Mouse (Mus musculus) kidney, adult 2 months (tissue): Measurements from ENCODE around the gene Olfr374. TPM values are rescaled to one million over a fixed set of nuclear protein-coding genes. Genes with fewer than 3 reads are reported as not detected.

Experiments
- DNase-seq: peaks from one replicate; pipeline ENCODE4 v3.0.0; 2021
- H3K27ac ChIP-seq: fragments of 200-500 bp; 2 replicates; pipeline ENCODE4 v1.5.1; 2012; ENCODE audit warnings: low read depth, low read length, control low read depth, inconsistent platforms; ENCODE audit not compliant: insufficient read depth
- H3K27me3 ChIP-seq: fragments of 200-500 bp; replicated peaks from 2 replicates; pipeline ENCODE4 v1.6.1; 2012; ENCODE audit warnings: mild to moderate bottlenecking, moderate library complexity, low read length, inconsistent platforms; ENCODE audit not compliant: control insufficient read depth, insufficient read depth
- H3K36me3 ChIP-seq: fragments of 200-500 bp; 2 replicates; pipeline ENCODE4 v1.6.1; 2012; ENCODE audit warnings: mild to moderate bottlenecking, moderate library complexity, low read length, inconsistent platforms; ENCODE audit not compliant: control insufficient read depth, insufficient read depth
- H3K4me1 ChIP-seq: fragments of 200-500 bp; 2 replicates; pipeline ENCODE4 v1.6.1; 2011; ENCODE audit warnings: low read length; ENCODE audit not compliant: control insufficient read depth, insufficient read depth
- H3K4me3 ChIP-seq: fragments of 200-500 bp; 2 replicates; pipeline ENCODE4 v1.5.1; 2011; ENCODE audit warnings: mild to moderate bottlenecking, low read depth, low read length, control low read depth; ENCODE audit not compliant: insufficient read depth
- CTCF ChIP-seq: fragments of 200-500 bp; conservative IDR thresholded peaks from 2 replicates; pipeline ENCODE4 v1.5.1; 2011; ENCODE audit warnings: low read depth, mild to moderate bottlenecking, control low read depth, low read length, moderate library complexity, mixed read lengths; ENCODE audit not compliant: insufficient read depth, insufficient read length
- POLR2A ChIP-seq: fragments of 200-500 bp; IDR thresholded peaks from one replicate; pipeline ENCODE4 v1.6.1; 2011; ENCODE audit warnings: low read depth, low read length, control low read depth
- WGBS: fragments of 180-500 bp; shearing (Covaris S2); methylation state at CpG from one replicate; pipeline ENCODE4 v1.1.7; 2018; 5-methylcytosine and 5-hydroxymethylcytosine counted together
- polyA plus RNA-seq: library from polyadenylated mRNA; depleted of rRNA; stranded (reverse); fragments of >200 nt; gene quantifications from 2 replicates; pipeline ENCODE4 v1.2.3, GENCODE M21; 2012

The Olfr374 gene
- polyA plus RNA-seq, 1 experiment, result not detected

DNA sequence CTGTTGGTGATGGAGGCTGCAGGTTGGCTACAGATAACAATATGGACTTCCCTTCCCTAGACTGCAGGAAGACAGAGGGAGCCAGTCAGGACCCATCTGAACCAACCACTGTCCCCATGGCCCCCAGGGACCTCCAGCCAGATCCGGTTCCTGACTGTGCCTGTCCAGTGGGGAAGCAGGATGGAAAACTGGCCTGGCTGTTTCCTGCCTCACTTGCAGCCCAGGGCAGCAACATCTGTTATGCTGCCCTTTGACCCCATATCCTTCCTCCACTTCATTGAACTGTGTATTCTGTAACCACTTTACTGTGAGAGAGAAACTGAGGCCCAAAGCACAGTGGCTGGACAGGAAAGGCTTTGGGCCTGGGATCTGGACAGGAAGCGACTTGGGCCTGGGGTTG lies 24.4 kb downstream of the Olfr374 start:
- H3K4me3 ChIP-seq, result no peak overlapping the region
- peak; percentile 76 for DNase-seq
- no peaks in the 10 kb centered on the region for H3K27me3 ChIP-seq
- no peaks in the 10 kb centered on the region for H3K36me3 ChIP-seq
- WGBS, result 75% methylated on average over 2 of the region's 2 CpGs
- no peaks in the 10 kb centered on the region; the same call in 1 of the 2 replicates for H3K4me1 ChIP-seq
- TF ChIP-seq CTCF (no peak), POLR2A (no peak)
- no peak overlapping the region for H3K27ac ChIP-seq

- WGBS, result 84% methylated on average over 2 of the region's 2 CpGs
- DNase-seq, result no peak
- 0 out of 2 replicates have a peak overlapping the region, but pooled peaks have one; percentile 14 for H3K27ac ChIP-seq
- H3K27me3 ChIP-seq, result no peaks in the 10 kb centered on the region
- H3K4me1 ChIP-seq, result no peaks in the 10 kb centered on the region; the same call in 1 of the 2 replicates
- H3K36me3 ChIP-seq, result no peaks in the 10 kb centered on the region
- H3K4me3 ChIP-seq, result no peak overlapping the region
- no peak for TF ChIP-seq CTCF
- no peak for TF ChIP-seq POLR2A
Measured at GRCm38 (mm10) chr8:72131901-72132300, 25.1 kb downstream of the Olfr374 start.

- no peaks in the 10 kb centered on the region for H3K27me3 ChIP-seq
- no peak for TF ChIP-seq CTCF
- no peak for TF ChIP-seq POLR2A
- no peaks in the 10 kb centered on the region; the same call in 1 of the 2 replicates for H3K4me1 ChIP-seq
- H3K27ac ChIP-seq, result no peak overlapping the region
- DNase-seq, result no peak
- H3K36me3 ChIP-seq, result no peaks in the 10 kb centered on the region
- WGBS, result 91% methylated on average over 1 of the region's 1 CpGs
- no peak overlapping the region for H3K4me3 ChIP-seq
Measured at GRCm38 (mm10) chr8:72132417-72132816, 25.6 kb downstream of the Olfr374 start.

DNA sequence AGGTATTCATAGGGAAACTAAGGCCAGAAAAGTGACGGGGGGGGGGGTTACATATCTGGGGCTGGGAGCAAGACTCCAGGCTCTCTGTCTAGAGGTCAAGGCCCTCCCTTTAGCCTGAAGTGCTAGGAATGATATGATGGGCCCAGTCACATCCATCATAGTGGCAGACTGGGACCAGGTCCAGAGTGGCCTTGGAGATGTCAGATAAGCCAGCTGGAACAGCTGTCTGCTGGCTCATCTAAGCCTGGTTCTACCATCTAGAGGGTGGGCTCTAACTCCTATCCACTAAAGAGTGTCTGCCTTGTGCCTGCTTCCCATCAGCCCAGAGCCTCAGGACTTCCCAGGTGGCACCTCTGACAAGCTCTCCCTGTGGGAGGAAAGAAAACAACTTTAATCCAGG lies 26.1 kb downstream of the Olfr374 start:
- Histone ChIP-seq H3K4me1 (no peaks in the 10 kb centered on the region; the same call in 1 of the 2 replicates), H3K27me3 (no peaks in the 10 kb centered on the region), H3K36me3 (no peaks in the 10 kb centered on the region), H3K27ac (no peak overlapping the region), H3K4me3 (no peak overlapping the region)
- TF ChIP-seq CTCF (no peak), POLR2A (no peak)
- peak; percentile 63 for DNase-seq
- 60% methylated on average over 1 of the region's 1 CpGs for WGBS

DNA sequence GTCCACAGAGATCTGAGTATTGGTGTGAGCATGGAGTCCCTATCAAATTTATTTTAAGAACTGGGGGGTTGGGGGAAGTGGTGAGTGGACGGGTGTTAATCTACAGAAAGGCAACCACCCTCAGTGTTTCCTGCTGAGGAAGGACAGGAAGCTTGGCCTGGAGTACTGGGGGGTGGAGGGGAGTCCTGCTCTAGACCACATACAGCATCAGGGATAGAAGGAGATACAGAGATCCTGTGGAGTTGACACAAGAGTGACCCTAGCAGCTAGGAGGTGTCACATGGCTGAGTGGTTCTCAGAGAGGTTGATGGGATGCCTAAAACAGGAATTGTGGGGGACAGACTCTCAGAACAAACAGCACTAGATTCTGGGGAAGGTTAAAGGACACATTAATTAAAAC lies 26.7 kb downstream of the Olfr374 start:
- no peak overlapping the region for H3K27ac ChIP-seq
- no peak overlapping the region for H3K4me3 ChIP-seq
- 52% methylated on average over 1 of the region's 1 CpGs for WGBS
- no peak for TF ChIP-seq CTCF
- no peak for TF ChIP-seq POLR2A
- no peaks in the 10 kb centered on the region for H3K36me3 ChIP-seq
- no peaks in the 10 kb centered on the region for H3K27me3 ChIP-seq
- no peak for DNase-seq
- no peaks in the 10 kb centered on the region; the same call in 1 of the 2 replicates for H3K4me1 ChIP-seq

GRCm38 (mm10) chr8:72134756-72135445 lies 28.1 kb downstream of the Olfr374 start, which contains the start of gene Tpm4:
Gene Tpm4 (plus strand): TSS chr8:72134975.
- DNase-seq, result peak; percentile 81
- Histone ChIP-seq H3K4me3 (peak within 1 kb of the TSS; percentile 93), H3K27ac (peak within 1 kb of the TSS; percentile 87), H3K27me3 (no peaks in the 10 kb centered on the region), H3K36me3 (no peaks in the 10 kb centered on the region), H3K4me1 (no peaks in the 10 kb centered on the region; the same call in 1 of the 2 replicates)
- under 1% methylated on average over 47 of the region's 49 CpGs for WGBS
- TF ChIP-seq POLR2A (peak; percentile 24), CTCF (no peak)

DNA sequence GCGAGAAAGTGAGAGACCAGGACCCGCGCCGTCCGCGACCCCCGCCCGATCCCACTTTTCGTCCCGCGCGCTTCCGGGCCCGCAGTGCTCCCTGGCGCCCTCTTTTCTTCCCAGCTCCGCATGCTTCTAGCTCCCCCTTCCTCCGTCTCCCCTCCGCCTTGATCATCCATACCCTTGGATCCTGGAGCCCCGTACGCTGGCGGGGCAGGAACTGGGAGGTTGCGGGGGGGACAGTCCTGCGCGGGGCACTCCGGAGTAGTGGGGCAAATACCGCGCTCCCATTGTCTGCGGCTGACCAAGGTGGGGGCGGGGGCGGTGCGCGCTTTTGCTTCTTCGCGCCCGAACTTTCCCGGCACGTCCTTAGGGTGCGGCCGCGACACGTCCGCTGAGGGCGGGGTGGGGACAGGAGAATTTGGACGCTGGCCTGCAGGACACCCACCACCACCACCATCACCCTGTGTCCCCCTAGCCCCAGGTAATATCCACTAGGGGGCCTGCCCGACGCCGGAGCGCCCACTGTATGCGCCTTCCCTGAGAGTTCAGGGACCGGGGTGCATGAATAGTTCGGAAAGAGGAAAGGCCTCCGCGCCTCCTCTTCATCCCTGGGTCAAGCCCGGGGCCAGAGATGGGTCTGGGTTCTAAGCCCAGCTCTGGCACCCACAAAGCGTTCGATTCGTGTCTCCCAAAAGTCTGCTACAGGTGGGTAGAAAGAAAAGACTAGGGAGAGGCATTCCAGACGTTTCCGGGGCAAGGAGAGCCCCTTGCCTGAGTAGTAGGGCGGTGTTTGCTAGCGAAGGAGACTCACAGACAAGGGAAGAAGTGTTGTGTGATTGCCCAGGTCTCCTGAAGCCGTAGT lies 28.8 kb downstream of the Olfr374 start:
- WGBS, result under 1% methylated on average over 62 of the region's 62 CpGs
- Histone ChIP-seq H3K4me1 (no peaks in the 10 kb centered on the region; the same call in 1 of the 2 replicates), H3K27me3 (no peaks in the 10 kb centered on the region), H3K4me3 (peak overlapping the region; percentile 93), H3K27ac (peak overlapping the region; percentile 87), H3K36me3 (no peaks in the 10 kb centered on the region)
- 0 out of 2 replicates have a peak, but pooled peaks have one; percentile 3 for TF ChIP-seq CTCF
- TF ChIP-seq POLR2A, result no peak
- DNase-seq, result peak; percentile 41
